Mouse (Mus musculus) olfactory bulb, adult 2 months (tissue): ENCODE measurements around the gene Morn3.

ENCODE experiments used
- CTCF ChIP-seq: fragments of 200-500 bp; IDR thresholded peaks from 2 replicates; pipeline ENCODE4 v1.5.1; 2012; ENCODE audit warnings: low read depth, mild to moderate bottlenecking, low read length, moderate library complexity; ENCODE audit not compliant: insufficient read depth
- POLR2A ChIP-seq: fragments of 200-500 bp; IDR thresholded peaks from 2 replicates; pipeline ENCODE4 v1.6.1; 2012; ENCODE audit warnings: mild to moderate bottlenecking, low read depth, low read length, moderate library complexity; ENCODE audit not compliant: insufficient read depth

DNA sequence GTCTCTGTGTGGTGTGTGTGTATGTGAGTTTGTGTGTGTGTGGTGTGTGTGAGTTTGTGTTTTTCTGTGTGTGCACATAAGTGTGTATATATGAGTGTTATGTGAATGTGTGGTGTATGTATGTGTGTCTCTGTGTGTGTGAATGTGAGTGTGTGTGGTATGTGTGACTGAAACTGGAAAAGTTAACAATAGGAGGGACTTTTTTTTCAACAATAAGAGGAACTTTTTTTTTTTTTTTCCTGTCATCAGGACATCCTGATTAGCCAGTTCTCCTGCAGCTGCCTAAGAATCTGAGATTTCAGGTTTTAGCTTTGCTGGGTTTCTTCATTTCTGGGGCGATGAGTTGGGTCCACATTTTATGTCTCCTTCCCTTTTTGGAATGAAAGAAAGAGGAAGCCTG is 32.8 kb upstream of the Morn3 start:
- TF ChIP-seq POLR2A (no peak), CTCF (no peak)
